Mouse (Mus musculus) adrenal gland, adult (tissue): ENCODE measurements at regions not wholly inside any gene's neighbourhood (a gene's known extent, or its start where the extent isn't known, plus 50 kb on each side); places are given as distances from the start of the nearest gene placed in this dataset.

Source experiments
- DNase-seq, 2 experiments: peaks; one replicate each; pipeline ENCODE4 v3.0.0; 2022 to 2023; ENCODE audit warnings: low spot score in 1 of 2; ENCODE audit not compliant: inconsistent age in 2 of 2

DNA sequence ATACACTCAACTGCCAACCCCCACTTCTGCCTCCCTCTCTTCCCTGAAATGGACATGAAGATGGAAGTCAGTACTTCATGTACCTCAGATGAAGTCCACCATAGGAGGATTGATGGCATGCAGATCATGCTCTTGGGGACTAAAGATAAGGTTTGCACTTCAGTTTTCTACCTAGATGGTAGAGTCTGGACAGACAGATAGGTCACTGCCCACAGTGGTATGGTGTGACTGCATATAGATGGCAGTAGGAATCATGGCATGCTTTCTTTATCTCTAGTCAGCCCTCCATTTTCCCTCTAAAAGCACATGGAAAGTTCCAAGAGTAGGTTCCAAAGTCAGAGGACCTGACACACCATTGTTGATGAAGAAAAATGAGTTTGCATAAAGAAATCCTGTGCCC, 145.6 kb upstream of the Mocs2 start:
- DNase-seq = no peak

- no peak for DNase-seq
Measured at GRCm38 (mm10) chr13:114679703-114680378, 138.2 kb upstream of the Mocs2 start.

DNA sequence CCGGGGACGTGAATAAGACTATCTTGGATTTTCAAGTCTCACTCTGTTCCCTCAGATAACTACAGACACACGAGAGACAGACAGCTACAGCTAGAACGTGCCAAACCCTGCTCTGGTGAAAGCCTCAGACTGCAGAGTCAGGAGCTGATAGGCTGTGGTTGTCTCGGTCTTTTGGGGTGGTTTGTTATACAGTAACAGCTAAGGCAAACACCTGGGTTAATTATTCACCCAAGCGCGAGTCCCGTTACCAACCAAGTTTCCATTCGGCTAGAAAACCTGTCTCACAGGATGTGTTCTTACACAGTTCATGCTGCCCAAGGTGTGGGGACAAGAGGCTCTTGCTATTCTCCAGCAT, 137.7 kb upstream of the Mocs2 start:
- no peak for DNase-seq

DNA sequence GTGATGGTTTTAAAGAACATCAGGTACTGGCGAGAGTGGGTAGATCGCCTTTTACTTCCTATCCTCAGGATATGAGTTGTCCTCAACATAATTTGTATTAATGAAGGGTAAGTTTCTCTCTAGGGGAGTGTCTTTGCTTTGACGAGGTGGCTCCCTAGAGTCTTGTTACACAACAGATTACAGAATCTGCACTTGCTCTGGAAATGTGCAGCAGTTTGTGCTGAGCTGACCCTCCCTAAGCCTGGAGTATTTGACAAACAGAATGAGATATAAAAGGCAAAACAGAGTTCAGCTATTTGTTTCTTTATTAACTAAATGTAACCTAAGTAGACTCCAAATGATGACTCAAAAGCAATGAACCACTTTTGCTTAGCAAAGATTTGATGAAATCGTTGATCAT, 136.8 kb upstream of the Mocs2 start:
- peak in 1 of 2 experiments; percentile 23 for DNase-seq

DNA sequence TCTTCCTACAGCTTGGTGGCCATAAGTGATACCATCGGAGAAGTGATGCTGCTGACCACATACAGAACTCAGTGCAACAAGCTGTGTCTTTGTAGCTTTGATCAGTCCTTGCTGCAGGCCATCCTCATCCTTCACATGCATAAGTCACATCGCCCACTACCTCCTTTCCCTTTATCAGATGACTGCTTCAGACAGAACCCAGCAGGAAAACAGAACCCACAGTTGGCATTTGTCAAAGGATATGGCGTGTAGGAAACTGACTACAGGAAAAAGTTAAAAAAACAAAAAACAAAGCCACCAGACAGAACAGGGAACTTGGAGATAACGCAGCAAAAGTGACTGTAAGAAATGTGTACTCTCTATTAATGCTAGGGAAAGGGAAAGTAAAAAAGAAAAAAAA, 136.1 kb upstream of the Mocs2 start:
- no peak for DNase-seq

- no peak for DNase-seq
Measured at GRCm38 (mm10) chr13:114682891-114683290, 135.1 kb upstream of the Mocs2 start.

DNA sequence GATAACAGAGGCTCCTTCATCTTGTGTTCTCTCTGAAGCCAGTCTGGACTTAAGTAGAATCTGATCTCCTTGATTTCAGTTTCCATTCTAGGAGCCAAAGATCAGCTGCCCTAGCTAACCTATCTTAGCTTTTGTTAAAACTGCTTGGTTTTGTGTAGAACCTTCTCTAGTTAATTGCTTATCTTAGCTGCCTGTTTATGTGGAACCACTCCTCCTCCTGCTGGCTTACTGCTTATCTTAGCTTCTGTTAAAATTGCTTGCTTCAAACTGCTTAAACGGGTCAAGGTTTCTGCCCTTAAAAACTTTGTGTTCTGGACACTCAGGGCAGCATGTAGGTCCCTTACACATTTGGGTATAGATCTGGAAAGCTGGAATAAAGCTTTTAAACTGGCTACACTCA, 133.7 kb upstream of the Mocs2 start:
- DNase-seq = peak in 1 of 2 experiments; percentile 11

GRCm38 (mm10) chr13:114685368-114685767, 132.7 kb upstream of the Mocs2 start:
- DNase-seq = no peak

DNA sequence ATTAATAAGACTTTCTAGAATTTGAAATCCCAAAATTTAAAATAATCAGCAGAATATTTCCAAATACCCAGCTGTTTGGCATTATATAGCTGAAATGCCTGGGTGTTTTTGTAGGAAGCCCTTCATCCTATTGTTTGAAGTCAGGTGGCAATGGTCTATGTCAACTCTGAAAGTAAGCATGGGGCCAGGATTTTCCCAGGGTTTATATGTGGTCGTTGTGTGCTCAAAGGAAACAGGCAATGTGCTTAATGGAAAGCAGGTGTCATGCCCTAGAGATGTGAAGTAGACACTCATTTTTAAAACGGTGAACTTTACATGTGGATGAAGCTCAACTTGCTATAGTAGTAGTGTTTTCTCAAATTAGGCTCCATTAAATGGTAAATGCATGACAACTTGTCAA, 105.4 kb upstream of the Mocs2 start:
- DNase-seq = no peak

GRCm38 (mm10) chr13:114719771-114720170, 98.3 kb upstream of the Mocs2 start:
- peak in 1 of 2 experiments; percentile 17 for DNase-seq

- DNase-seq = no peak
Measured at GRCm38 (mm10) chr13:114726828-114727227, 91.2 kb upstream of the Mocs2 start.

- peak; percentile 48 to 77 for DNase-seq
Measured at GRCm38 (mm10) chr13:114735066-114735465, 83.0 kb upstream of the Mocs2 start.

GRCm38 (mm10) chr13:114736066-114736465, 82.0 kb upstream of the Mocs2 start:
- peak; percentile 11 to 44 for DNase-seq

GRCm38 (mm10) chr13:114742534-114742933, 75.5 kb upstream of the Mocs2 start:
- DNase-seq = peak; percentile 62 to 78

GRCm38 (mm10) chr13:114745814-114746213, 72.2 kb upstream of the Mocs2 start:
- no peak for DNase-seq

GRCm38 (mm10) chr13:114757459-114757858, 60.6 kb upstream of the Mocs2 start:
- peak; percentile 41 to 84 for DNase-seq

- no peak for DNase-seq
Measured at GRCm38 (mm10) chr13:114759886-114760285, 58.1 kb upstream of the Mocs2 start.

DNA sequence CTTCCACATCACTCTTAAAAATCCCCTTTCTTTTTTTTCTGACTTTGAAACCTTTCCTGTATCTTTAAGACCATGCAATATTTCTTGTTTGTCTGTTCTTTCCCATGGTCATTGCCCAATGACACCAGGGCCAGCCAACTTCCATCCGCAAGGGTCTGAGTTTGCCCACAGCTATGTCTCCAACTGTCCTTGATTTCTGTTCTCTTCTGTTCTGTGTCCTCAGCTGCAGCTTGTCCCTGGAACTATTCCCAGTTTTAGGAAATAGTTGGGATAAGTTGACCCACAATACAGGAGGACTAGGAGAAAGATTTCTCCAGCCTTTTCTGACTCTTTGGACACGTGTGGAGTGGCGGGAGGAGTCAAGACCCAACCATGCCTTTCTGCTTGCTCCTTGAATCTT, 57.1 kb upstream of the Mocs2 start:
- peak; percentile 69 to 82 for DNase-seq
